Mouse (Mus musculus): ENCODE measurements around the gene Denr. TPM values are rescaled to one million over a fixed set of nuclear protein-coding genes. Genes with fewer than 3 reads are reported as not detected.

Denr gene
- polyA plus RNA-seq, 1 experiment from 2014 or later, result 95.3 TPM

DNA sequence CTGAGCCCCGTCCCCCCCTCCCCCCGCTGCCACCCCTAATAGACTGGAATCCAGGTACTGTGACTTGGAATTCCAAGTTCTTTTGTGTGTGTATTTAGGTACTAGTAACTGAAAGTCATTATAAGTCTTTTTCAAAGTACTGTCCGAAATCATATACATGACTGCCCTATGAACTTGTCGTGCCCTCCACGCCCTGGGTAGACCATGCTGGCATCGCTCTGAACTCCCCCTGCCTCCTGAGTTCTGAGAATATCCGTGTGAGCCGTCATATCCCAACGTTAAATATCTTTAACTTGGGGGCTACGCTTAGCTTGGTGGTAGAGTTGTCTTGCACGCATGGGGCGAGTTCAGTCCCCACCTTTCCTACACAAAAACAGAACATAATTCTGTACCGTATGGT, 24.2 kb downstream of the Denr start:
- no peak for ATAC-seq
- 52% methylated on average over 13 of the region's 13 CpGs for WGBS

DNA sequence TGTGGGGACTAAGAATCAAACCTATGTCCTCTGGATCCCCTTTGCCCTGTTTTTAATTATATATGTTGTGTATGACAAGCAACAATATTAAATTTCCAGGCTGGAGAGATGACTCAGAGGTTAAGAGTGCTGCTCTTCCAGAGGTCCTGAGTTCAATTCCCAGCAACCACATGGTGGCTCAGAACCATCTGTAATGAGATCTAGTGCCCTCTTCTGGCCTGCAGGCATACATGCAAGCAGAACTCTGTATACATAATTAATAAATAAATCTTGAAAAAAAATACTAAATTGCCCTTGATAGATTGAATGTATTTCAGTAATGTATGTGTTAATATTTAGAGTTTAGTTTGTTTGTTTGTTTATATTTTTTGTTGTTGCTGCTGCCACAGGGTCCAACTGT, 26.0 kb downstream of the Denr start:
- no peak overlapping the region for H3K27ac ChIP-seq (ENCODE audit: low read depth, low read length)
- peaks cover 8% of the 10 kb centered on the region for H3K36me3 ChIP-seq (ENCODE audit: control insufficient read depth, insufficient read depth, low read length)
- H3K9me3 ChIP-seq (replicated peaks; ENCODE audit: control insufficient read depth, low read length), result no peaks in the 10 kb centered on the region
- DNase-seq (ENCODE audit: low spot score), result no peak
- H3K27me3 ChIP-seq (replicated peaks; ENCODE audit: control insufficient read depth, insufficient read depth, low read length), result no peaks in the 10 kb centered on the region
- H3K9ac ChIP-seq (ENCODE audit: low read length), result no peak overlapping the region
- no peak for ATAC-seq
- H3K4me3 ChIP-seq (ENCODE audit: low read depth, low read length), result no peak overlapping the region
- peaks cover 4% of the 10 kb centered on the region for H3K4me1 ChIP-seq (ENCODE audit: control insufficient read depth, insufficient read depth, low read length)
- no peak overlapping the region for H3K4me2 ChIP-seq (ENCODE audit: low read length)

More for the DNA sequence above, 24.2 kb downstream of the Denr start:
- H3K4me1 ChIP-seq (ENCODE audit: control insufficient read depth, insufficient read depth, low read length), result peaks cover 4% of the 10 kb centered on the region
- H3K4me2 ChIP-seq (ENCODE audit: low read length), result peak overlapping the region; percentile 69
- H3K9ac ChIP-seq (ENCODE audit: low read length), result peak overlapping the region; percentile 76
- no peaks in the 10 kb centered on the region for H3K9me3 ChIP-seq (replicated peaks; ENCODE audit: control insufficient read depth, low read length)
- H3K27me3 ChIP-seq (replicated peaks; ENCODE audit: control insufficient read depth, insufficient read depth, low read length), result no peaks in the 10 kb centered on the region
- no peak for DNase-seq (ENCODE audit: low spot score)
- H3K27ac ChIP-seq (ENCODE audit: low read depth, low read length), result no peak overlapping the region
- H3K36me3 ChIP-seq (ENCODE audit: control insufficient read depth, insufficient read depth, low read length), result peaks cover 26% of the 10 kb centered on the region
- H3K4me3 ChIP-seq (ENCODE audit: low read depth, low read length), result peak overlapping the region; percentile 55

DNA sequence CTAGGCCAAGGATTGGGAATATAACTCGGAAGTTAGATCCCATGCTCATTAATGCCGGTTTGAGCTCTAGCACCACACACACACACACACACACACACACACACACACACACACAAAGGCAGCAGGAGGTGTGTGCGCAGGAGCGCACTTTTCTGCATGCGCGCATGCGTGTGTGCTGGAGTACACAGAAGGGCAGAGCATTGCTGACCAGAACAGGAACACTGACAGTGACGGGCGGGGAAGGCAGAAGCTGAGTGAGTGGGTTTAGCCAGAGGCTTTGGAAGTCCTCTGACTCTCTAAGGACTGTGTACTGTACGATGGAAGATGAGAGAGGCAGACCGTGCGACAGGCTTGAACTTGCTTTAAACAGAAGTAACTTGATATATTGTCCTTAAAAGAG, 26.6 kb downstream of the Denr start:
- no peak for DNase-seq (ENCODE audit: low spot score)
- no peaks in the 10 kb centered on the region for H3K27me3 ChIP-seq (replicated peaks; ENCODE audit: control insufficient read depth, insufficient read depth, low read length)
- H3K4me1 ChIP-seq (ENCODE audit: control insufficient read depth, insufficient read depth, low read length), result peaks cover 4% of the 10 kb centered on the region
- H3K9ac ChIP-seq (ENCODE audit: low read length), result no peak overlapping the region
- no peak for ATAC-seq
- WGBS, result 93% methylated on average over 12 of the region's 12 CpGs
- H3K4me3 ChIP-seq (ENCODE audit: low read depth, low read length), result no peak overlapping the region
- no peak overlapping the region for H3K27ac ChIP-seq (ENCODE audit: low read depth, low read length)
- 0 out of 2 replicates have a peak, but pooled peaks cover 3% of the 10 kb centered on the region for H3K36me3 ChIP-seq (ENCODE audit: control insufficient read depth, insufficient read depth, low read length)
- no peak overlapping the region for H3K4me2 ChIP-seq (ENCODE audit: low read length)
- no peaks in the 10 kb centered on the region for H3K9me3 ChIP-seq (replicated peaks; ENCODE audit: control insufficient read depth, low read length)

DNA sequence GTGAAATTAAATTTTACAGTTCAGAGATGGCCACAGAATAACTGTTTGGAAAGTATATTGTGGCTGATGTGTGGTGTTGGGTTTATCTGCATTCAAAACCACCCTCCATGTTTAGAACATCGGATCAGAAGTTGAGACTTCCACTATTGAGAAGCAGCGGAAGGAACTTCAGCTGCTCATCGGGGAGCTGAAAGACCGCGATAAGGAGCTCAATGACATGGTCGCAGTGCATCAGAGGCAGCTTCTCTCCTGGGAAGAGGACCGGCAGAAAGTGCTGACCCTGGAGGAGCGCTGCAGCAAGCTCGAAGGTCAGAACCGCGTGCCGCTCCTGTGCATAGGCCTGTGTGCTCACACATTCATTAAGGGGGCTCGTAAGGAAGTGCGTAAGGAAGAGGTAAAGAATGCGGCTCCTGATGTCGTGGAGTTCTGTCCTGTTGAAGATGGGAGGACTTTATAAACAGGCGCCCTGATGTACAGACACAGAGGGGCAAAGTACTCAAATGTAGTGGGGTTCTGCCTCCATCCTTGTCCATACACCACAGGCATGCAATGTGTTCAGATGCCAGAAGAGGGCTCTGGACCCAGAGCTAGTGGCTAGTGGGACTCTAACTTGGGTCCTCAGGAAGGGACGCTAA, 27.1 kb downstream of the Denr start:
- WGBS, result 45% methylated on average over 18 of the region's 18 CpGs
- H3K4me2 ChIP-seq (ENCODE audit: low read length), result no peak overlapping the region
- no peaks in the 10 kb centered on the region for H3K9me3 ChIP-seq (replicated peaks; ENCODE audit: control insufficient read depth, low read length)
- H3K27ac ChIP-seq (ENCODE audit: low read depth, low read length), result no peak overlapping the region
- no peaks in the 10 kb centered on the region for H3K36me3 ChIP-seq (ENCODE audit: control insufficient read depth, insufficient read depth, low read length)
- ATAC-seq (no peak), DNase-seq (ENCODE audit: low spot score) (peak; percentile 23)
- no peaks in the 10 kb centered on the region for H3K27me3 ChIP-seq (replicated peaks; ENCODE audit: control insufficient read depth, insufficient read depth, low read length)
- H3K4me1 ChIP-seq (ENCODE audit: control insufficient read depth, insufficient read depth, low read length), result peaks cover 4% of the 10 kb centered on the region
- H3K9ac ChIP-seq (ENCODE audit: low read length), result no peak overlapping the region
- H3K4me3 ChIP-seq (ENCODE audit: low read depth, low read length), result no peak overlapping the region

DNA sequence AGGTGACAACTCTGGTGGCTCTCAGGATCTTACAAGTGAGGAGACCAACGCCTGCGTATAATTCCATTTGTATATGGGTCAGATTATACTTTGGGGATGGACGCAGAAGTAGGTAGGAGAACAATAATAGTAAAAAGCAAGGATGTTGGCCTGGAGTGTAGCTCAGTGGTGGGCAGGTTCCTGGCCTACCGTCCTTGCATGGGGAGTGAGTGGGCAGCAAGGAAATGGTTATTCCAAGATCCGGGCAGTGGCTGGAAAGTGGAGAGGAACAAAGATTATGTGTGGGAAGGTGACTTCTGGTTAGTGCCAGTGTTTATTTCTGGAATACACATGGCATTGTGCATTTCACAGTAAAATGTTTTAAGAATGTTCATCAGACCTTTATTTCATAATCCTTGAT, 29.0 kb downstream of the Denr start:
- H3K9me3 ChIP-seq (replicated peaks; ENCODE audit: control insufficient read depth, low read length), result no peaks in the 10 kb centered on the region
- H3K9ac ChIP-seq (ENCODE audit: low read length), result no peak overlapping the region
- 88% methylated on average over 5 of the region's 5 CpGs for WGBS
- ATAC-seq, result no peak
- H3K4me3 ChIP-seq (ENCODE audit: low read depth, low read length), result no peak overlapping the region
- H3K4me1 ChIP-seq (ENCODE audit: control insufficient read depth, insufficient read depth, low read length), result peaks cover 3% of the 10 kb centered on the region
- no peaks in the 10 kb centered on the region for H3K36me3 ChIP-seq (ENCODE audit: control insufficient read depth, insufficient read depth, low read length)
- H3K27me3 ChIP-seq (replicated peaks; ENCODE audit: control insufficient read depth, insufficient read depth, low read length), result no peaks in the 10 kb centered on the region
- no peak overlapping the region for H3K4me2 ChIP-seq (ENCODE audit: low read length)
- no peak for DNase-seq (ENCODE audit: low spot score)
- H3K27ac ChIP-seq (ENCODE audit: low read depth, low read length), result no peak overlapping the region

DNA sequence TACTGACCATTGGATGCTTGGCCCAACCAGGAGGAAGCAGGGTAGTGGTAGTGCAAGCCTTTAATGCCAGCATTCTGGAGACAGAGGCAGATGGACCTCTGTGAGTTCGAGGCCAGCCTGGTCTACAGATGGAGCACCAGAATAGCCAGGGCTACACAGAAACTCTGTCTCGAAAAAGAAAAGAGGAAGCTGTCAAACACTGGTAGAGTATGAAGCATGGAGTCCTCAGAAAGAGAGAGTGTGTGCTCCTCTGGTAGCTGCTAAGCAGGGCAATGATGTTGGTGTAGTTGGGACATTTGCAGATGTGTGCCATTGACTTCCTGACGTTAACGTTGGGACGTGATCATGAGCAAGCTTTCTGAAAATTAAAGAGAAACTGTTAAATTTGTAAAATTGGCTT, 31.5 kb downstream of the Denr start:
- no peaks in the 10 kb centered on the region for H3K27me3 ChIP-seq (replicated peaks; ENCODE audit: control insufficient read depth, insufficient read depth, low read length)
- H3K9me3 ChIP-seq (replicated peaks; ENCODE audit: control insufficient read depth, low read length), result no peaks in the 10 kb centered on the region
- no peak overlapping the region for H3K27ac ChIP-seq (ENCODE audit: low read depth, low read length)
- no peak for ATAC-seq
- no peak overlapping the region for H3K9ac ChIP-seq (ENCODE audit: low read length)
- H3K4me1 ChIP-seq (ENCODE audit: control insufficient read depth, insufficient read depth, low read length), result no peaks in the 10 kb centered on the region
- H3K4me3 ChIP-seq (ENCODE audit: low read depth, low read length), result no peak overlapping the region
- no peaks in the 10 kb centered on the region for H3K36me3 ChIP-seq (ENCODE audit: control insufficient read depth, insufficient read depth, low read length)
- WGBS, result 90% methylated on average over 5 of the region's 5 CpGs
- no peak overlapping the region for H3K4me2 ChIP-seq (ENCODE audit: low read length)
- no peak for DNase-seq (ENCODE audit: low spot score)

DNA sequence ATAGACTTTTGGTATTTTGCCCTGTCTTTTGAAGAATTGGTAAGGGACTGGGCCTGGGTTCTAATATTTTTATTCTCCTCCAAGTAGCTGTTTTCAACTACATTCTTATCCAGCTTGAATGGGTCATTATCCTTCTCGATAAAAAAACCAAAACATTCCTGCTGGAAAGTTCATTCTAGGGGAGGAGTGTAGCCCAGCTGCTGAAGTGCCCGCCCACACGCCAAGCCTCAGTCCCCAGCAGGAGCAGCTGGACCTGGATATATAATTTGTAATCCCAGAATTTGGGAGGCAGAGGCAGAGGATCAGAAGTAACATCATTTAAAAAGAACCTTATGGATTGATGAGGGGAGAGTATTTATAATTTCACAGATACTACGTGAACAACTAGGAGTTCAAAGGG, 39.6 kb downstream of the Denr start:
- Histone ChIP-seq H3K27ac (ENCODE audit: low read depth, low read length) (no peak overlapping the region), H3K4me1 (ENCODE audit: control insufficient read depth, insufficient read depth, low read length) (no peaks in the 10 kb centered on the region), H3K27me3 (replicated peaks; ENCODE audit: control insufficient read depth, insufficient read depth, low read length) (no peaks in the 10 kb centered on the region), H3K36me3 (ENCODE audit: control insufficient read depth, insufficient read depth, low read length) (no peaks in the 10 kb centered on the region), H3K9ac (ENCODE audit: low read length) (no peak overlapping the region), H3K4me2 (ENCODE audit: low read length) (no peak overlapping the region), H3K4me3 (ENCODE audit: low read depth, low read length) (no peak overlapping the region), H3K9me3 (replicated peaks; ENCODE audit: control insufficient read depth, low read length) (no peaks in the 10 kb centered on the region)
- no peak for ATAC-seq
- WGBS, result 65% methylated on average over 4 of the region's 4 CpGs
- DNase-seq (ENCODE audit: low spot score), result no peak

DNA sequence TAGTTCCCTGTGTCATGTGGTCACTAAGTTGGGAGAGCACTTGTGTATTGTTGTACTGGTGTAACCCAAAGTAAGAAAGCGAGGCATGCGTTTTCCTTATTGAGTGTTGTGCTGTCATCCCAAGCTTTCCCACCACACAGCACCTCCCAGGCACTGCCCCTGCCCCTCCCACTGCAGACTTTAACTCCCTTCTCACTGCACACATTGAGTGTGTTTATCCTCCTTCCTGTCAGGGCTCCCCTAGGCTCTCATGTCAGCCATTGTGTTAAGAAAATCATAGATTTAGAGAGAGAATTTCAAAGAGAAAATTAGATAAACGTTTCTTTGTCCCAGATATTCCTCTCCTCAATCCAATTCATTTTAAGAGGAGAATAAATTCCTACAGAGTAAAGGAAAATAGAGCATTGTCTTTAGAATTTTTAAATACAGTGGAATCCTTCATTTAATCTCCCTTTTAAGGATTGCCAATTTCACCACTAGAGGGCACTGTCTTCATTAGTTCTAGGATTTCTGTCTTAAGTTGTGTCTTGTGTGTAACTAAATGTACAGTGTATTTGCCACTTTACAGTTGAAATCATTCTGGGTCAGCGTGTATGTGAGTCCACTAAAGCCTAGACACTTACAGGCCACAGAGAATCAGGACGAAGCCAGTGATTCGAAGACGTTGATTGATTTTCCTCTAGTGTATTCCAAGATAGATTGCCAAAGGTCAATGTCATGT, 40.2 kb downstream of the Denr start:
- H3K4me1 ChIP-seq (ENCODE audit: control insufficient read depth, insufficient read depth, low read length), result no peaks in the 10 kb centered on the region
- ATAC-seq (no peak), DNase-seq (ENCODE audit: low spot score) (peak; percentile 88)
- no peaks in the 10 kb centered on the region for H3K36me3 ChIP-seq (ENCODE audit: control insufficient read depth, insufficient read depth, low read length)
- H3K9me3 ChIP-seq (replicated peaks; ENCODE audit: control insufficient read depth, low read length), result no peaks in the 10 kb centered on the region
- no peak overlapping the region for H3K4me2 ChIP-seq (ENCODE audit: low read length)
- H3K27me3 ChIP-seq (replicated peaks; ENCODE audit: control insufficient read depth, insufficient read depth, low read length), result no peaks in the 10 kb centered on the region
- no peak overlapping the region for H3K9ac ChIP-seq (ENCODE audit: low read length)
- H3K4me3 ChIP-seq (ENCODE audit: low read depth, low read length), result no peak overlapping the region
- 50% methylated on average over 7 of the region's 7 CpGs for WGBS
- H3K27ac ChIP-seq (ENCODE audit: low read depth, low read length), result no peak overlapping the region

DNA sequence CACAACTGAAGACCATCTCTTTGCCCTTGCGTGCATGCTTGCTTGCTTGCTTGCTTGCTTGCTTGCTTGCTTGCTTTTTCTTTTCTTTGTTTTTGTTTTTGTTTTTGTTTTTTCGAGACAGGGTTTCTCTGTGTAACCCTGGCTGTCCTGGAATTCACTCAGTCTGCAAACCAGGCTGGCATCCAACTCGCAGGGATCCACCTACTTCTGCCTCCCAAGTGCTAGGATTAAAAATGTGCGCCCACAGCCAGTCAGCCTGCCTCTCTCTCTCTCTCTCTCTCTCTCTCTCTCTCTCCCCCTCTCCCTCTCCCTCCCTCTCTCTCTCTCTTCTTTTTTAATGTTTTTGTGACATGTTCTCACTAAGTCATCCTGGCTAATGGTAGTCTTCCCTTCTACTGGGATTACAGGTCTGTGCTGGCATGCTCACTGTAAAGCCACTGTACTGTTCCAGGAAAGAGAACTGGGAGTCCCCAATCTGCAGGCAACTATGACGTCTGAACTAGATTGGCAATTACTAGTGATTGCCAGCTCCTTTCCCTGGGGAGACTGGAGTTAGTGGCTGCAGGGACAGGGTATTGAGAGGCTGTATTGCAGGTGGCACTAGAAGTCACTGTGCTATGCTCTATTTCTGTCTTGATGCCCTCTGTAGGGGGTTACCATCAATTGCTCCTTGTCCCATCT, 45.5 kb downstream of the Denr start:
- Histone ChIP-seq H3K27me3 (replicated peaks; ENCODE audit: control insufficient read depth, insufficient read depth, low read length) (no peaks in the 10 kb centered on the region), H3K27ac (ENCODE audit: low read depth, low read length) (no peak overlapping the region), H3K9ac (ENCODE audit: low read length) (no peak overlapping the region), H3K4me3 (ENCODE audit: low read depth, low read length) (no peak overlapping the region), H3K36me3 (ENCODE audit: control insufficient read depth, insufficient read depth, low read length) (no peaks in the 10 kb centered on the region), H3K4me1 (ENCODE audit: control insufficient read depth, insufficient read depth, low read length) (no peaks in the 10 kb centered on the region), H3K4me2 (ENCODE audit: low read length) (no peak overlapping the region), H3K9me3 (replicated peaks; ENCODE audit: control insufficient read depth, low read length) (no peaks in the 10 kb centered on the region)
- no peak for DNase-seq (ENCODE audit: low spot score)
- no peak for ATAC-seq
- WGBS, result 62% methylated on average over 5 of the region's 5 CpGs
